Mouse (Mus musculus): Measurements from ENCODE around the gene E330017A01Rik.

The E330017A01Rik gene

GRCm38 (mm10) chr16:58604680-58605079 lies 33.9 kb downstream of the E330017A01Rik start:
- in situ Hi-C loops (cut with MboI, MseI) = no loop called here

- in situ Hi-C loops (cut with MboI, MseI) = no loop called here
These were observed 34.7 kb downstream of the E330017A01Rik start for GRCm38 (mm10) chr16:58603831-58604230.

- in situ Hi-C loops (cut with MboI, MseI) = no loop called here
These were observed 37.7 kb downstream of the E330017A01Rik start for GRCm38 (mm10) chr16:58600846-58601245.

- in situ Hi-C loops (cut with MboI, MseI) = no loop called here
These were observed 47.2 kb downstream of the E330017A01Rik start for GRCm38 (mm10) chr16:58591299-58591698.

GRCm38 (mm10) chr16:58589444-58589843 lies 49.1 kb downstream of the E330017A01Rik start:
- in situ Hi-C loops (cut with MboI, MseI) = no loop called here
